Mouse (Mus musculus): ENCODE data around the gene Wdr86. TPM values are rescaled to one million over a fixed set of nuclear protein-coding genes. Genes with fewer than 3 reads are reported as not detected.

Gene Wdr86
- polyA plus RNA-seq, 1 experiment from 2014 or later = 2.0 TPM

- DNase-seq = peak; percentile 59
- no peak for ATAC-seq (ENCODE audit: low read depth)
- WGBS (ENCODE audit: insufficient replicate concordance) = 8% methylated on average over 4 of the region's 4 CpGs
- Histone ChIP-seq H3K36me3 (no peaks in the 10 kb centered on the region), H3K27ac (no peak overlapping the region), H3K4me2 (no peak overlapping the region), H3K4me1 (replicated peaks) (no peaks in the 10 kb centered on the region), H3K9ac (no peak overlapping the region), H3K9me3 (replicated peaks) (no peaks in the 10 kb centered on the region), H3K27me3 (peaks cover 4% of the 10 kb centered on the region), H3K4me3 (replicated peaks) (no peak overlapping the region)
Measured at GRCm38 (mm10) chr5:24674238-24674637, 56.3 kb downstream of the Wdr86 start.

Other genes starting within 250 kb of the Wdr86 start
- 0.02 TPM in 1 of 2 replicates, not detected in the other for gene Gbx1, start 203.5 kb downstream of the Wdr86 start, polyA plus RNA-seq (2015; fragmentation: Nextera tagmentation; extraction: Ambion mirVana)
- 0.10 and 0.15 TPM in 2 replicates for gene Asb10, start 189.7 kb downstream of the Wdr86 start, polyA plus RNA-seq (2015; fragmentation: Nextera tagmentation; extraction: Ambion mirVana)
- not detected in 2 replicates for gene 4931409K22Rik, start 173.9 kb downstream of the Wdr86 start, polyA plus RNA-seq (2015; fragmentation: Nextera tagmentation; extraction: Ambion mirVana)
- gene Abcf2, start 153.3 kb downstream of the Wdr86 start, polyA plus RNA-seq (2015; fragmentation: Nextera tagmentation; extraction: Ambion mirVana) = 72.6 and 81.6 TPM in 2 replicates
- gene Chpf2, start 144.0 kb downstream of the Wdr86 start, polyA plus RNA-seq (2015; fragmentation: Nextera tagmentation; extraction: Ambion mirVana) = 11.8 and 12.7 TPM in 2 replicates
- gene Smarcd3, start 106.3 kb downstream of the Wdr86 start, polyA plus RNA-seq (2015; fragmentation: Nextera tagmentation; extraction: Ambion mirVana) = 1.9 and 2.2 TPM in 2 replicates
- 12.3 and 15.7 TPM in 2 replicates for gene Nub1, start 45.2 kb downstream of the Wdr86 start, polyA plus RNA-seq (2015; fragmentation: Nextera tagmentation; extraction: Ambion mirVana)
- gene Crygn, start 27.3 kb upstream of the Wdr86 start, polyA plus RNA-seq (2015; fragmentation: Nextera tagmentation; extraction: Ambion mirVana) = 0.74 TPM in 1 of 2 replicates, not detected in the other
- gene Rheb, start 111.9 kb upstream of the Wdr86 start, polyA plus RNA-seq (2015; fragmentation: Nextera tagmentation; extraction: Ambion mirVana) = 105 and 133 TPM in 2 replicates

All from liver, embryonic 13.5 days (tissue).